Mouse (Mus musculus): ENCODE data around the gene Vmn2r99.

Gene Vmn2r99

DNA sequence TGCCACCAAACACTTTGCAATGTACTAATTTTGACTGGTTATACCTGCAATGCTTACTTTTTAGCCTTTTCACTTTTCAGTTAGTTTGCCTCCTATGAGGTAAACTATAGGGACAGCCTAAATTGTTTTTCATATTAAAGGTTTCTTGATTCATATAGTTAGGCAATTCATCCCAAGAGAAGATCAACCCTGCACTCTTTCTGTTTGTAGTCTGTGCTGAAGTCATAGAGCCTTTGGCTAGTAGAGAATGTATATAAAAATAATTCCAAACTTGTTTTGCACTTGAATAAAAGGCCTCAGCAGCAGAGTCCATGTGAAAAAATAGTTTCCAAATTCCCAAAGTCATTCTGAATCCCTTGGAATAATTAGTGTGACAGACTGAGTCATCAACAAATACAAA is at the start of gene Vmn2r99:
TSS of gene Vmn2r99 (plus strand) at position 301 of the 400 bp plus-strand sequence.
- no peak for DNase-seq

DNA sequence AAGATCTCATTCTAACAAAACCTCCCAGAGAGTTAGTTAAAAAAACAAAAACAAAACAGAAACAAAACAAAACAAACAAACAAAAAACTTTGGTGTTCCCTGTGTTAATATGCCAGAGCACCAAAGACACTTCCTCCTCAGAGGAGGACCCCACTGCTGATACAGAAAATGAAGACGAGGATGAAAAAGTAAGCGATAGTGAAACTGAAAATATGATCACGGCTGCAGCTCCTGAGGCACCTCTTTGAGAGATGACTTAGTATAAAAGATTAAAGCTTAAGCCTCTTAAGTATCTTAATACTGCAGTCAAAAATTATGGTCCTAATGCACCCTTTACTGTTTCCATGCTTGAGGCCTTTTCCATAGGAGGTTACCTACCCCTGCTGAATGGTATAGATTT is 75.9 kb downstream of the Vmn2r99 start:
- no peak for DNase-seq

DNA sequence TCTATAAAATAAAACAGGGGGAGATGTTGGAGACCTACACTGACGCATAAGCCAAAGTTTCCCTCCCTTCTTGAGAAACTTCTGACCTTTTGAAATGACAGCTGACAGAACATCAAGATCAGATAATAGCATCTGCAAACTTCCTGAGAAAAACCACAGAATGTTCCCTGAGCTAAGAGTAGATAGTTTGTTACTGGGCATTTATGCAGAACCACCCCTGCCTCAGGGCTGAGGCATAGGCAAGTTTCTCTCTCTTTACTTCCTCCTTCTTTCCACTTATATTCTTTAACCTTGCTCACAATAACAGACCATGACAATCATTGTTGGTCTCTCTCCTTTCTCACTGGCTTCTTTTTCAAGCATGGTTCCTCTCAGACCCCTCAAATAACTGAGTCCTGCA is 83.2 kb downstream of the Vmn2r99 start:
- no peak for DNase-seq
